Mouse (Mus musculus) small intestine, adult 2 months (tissue): Measurements from ENCODE around the gene Sln.

Experiments used
- CTCF ChIP-seq: fragments of 200-500 bp; IDR thresholded peaks from 2 replicates; pipeline ENCODE4 v1.5.1; 2012; ENCODE audit warnings: low read depth, mild to moderate bottlenecking, control low read depth, inconsistent platforms, low read length, moderate library complexity, mixed read lengths; ENCODE audit not compliant: insufficient replicate concordance, insufficient read length; ENCODE audit errors: extremely low read depth
- POLR2A ChIP-seq: fragments of 200-500 bp; IDR thresholded peaks from 2 replicates; pipeline ENCODE4 v1.6.1; 2012; ENCODE audit warnings: low read depth, mild to moderate bottlenecking, control low read depth, inconsistent platforms, low read length, moderate library complexity

DNA sequence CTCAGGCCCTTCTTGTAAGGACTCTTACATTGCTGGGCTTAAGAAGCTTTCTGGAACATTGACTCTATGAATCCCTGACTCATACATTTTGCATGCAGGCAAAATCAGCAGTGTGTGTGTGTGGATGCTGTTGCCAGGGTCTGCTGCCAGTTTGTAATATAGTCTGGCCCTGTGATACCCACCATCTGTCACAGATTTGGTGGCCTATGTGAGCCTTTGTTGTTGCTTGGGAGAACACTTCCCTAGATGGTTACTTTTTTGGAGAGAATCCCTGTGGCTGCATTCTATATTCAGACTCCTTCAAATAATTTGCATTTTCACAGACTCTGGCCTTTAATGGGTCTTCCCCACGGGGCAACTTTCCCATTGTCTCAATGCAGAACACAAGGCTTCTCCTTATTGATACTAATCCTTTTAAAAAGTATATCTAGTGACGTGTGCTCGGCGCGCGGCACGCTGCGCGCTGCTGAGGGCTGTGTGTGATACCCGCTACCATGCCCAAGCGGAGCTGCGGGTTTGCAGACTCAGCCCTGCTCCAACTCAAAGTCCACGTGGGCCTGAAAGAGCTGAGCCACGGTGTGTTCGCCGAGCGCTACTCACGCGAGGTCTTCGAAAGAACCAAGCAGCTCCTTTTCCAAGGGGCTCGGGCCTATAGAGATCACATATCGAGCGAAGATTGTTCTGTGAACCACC is 33.8 kb downstream of the Sln start:
- TF ChIP-seq CTCF (no peak), POLR2A (no peak)
